Mouse (Mus musculus): ENCODE data around the gene Art4. TPM values are rescaled to one million over a fixed set of nuclear protein-coding genes. Genes with fewer than 3 reads are reported as not detected.

The Art4 gene
- total and polyA plus RNA-seq, 3 experiments = 0.50 to 0.60 TPM; not detected in 1

DNA sequence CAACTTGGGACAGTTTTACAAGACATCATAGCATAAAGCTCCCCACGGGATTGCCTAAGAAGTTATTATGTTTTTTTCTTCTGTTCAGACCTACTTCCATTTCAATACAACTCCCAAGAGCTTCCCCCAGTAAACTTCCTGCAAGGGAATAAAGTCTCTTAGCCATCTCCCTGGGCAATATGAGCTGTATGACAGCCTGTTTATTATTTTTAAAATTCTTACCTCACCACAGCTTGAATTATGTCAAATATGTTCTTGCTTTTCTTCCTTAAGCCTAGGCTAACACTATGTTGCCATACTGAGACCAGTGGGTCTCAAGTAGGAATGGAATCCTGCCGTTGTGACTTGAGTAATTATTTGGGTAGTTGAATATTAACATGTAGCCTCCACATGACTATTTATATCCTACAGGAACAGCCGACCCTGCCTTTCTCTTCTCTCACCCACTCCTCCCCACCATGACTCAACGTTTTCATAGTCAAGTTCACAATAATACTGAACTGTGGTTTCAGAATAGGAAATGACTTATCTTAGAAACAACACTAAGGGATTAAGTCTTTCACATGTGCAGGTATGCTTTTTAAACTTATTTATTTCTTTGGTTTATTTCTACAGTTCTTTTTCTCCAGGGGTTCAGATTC is 43.0 kb upstream of the Art4 start:
- Histone ChIP-seq H3K9me3 (replicated peaks; ENCODE audit: insufficient read depth, low read length) (no peaks in the 10 kb centered on the region), H3K79me2 (ENCODE audit: control insufficient read depth, insufficient read depth, low read length, poor library complexity) (no peaks in the 10 kb centered on the region), H3K9ac (ENCODE audit: control insufficient read depth, low read depth, low read length, poor library complexity, severe bottlenecking) (no peak overlapping the region), H3K36me3 (ENCODE audit: control insufficient read depth in 1 of 2, insufficient read depth in 2 of 2, low read length in 2 of 2) (peaks cover 0 to 19% of the 10 kb centered on the region in 2 experiments; a peak in 2 of 4 replicates), H3K4me1 (ENCODE audit: control insufficient read depth in 1 of 2, insufficient read depth in 2 of 2, low read length in 2 of 2) (peaks cover 3 to 19% of the 10 kb centered on the region in 2 experiments; a peak in 3 of 4 replicates), H3K27me3 (ENCODE audit: control insufficient read depth in 1 of 2, insufficient read depth in 2 of 2, low read length in 2 of 2) (no peaks in the 10 kb centered on the region), H3K4me3 (ENCODE audit: control insufficient read depth in 1 of 2, insufficient read depth in 1 of 2, low read depth in 2 of 2, low read length in 2 of 2) (no peak overlapping the region), H3K27ac (ENCODE audit: control insufficient read depth, low read depth, low read length) (peak overlapping the region; percentile 22; the same call in 1 of the 2 replicates)
- DNase-seq (ENCODE audit: low read depth, low spot score) = peak; percentile 71
- TF ChIP-seq TBP (IDR thresholded peaks at IDR 0.05; ENCODE audit: low read depth, low read length) (no peak), USF2 (IDR thresholded peaks at IDR 0.05; ENCODE audit: borderline replicate concordance in 1 of 2, insufficient read depth in 1 of 2, low read depth in 1 of 2, low read length in 2 of 2) (no peak), ELF1 (IDR thresholded peaks at IDR 0.05; ENCODE audit: low read depth, low read length) (no peak), MAFK (IDR thresholded peaks at IDR 0.05; ENCODE audit: borderline replicate concordance, low read depth, low read length) (no peak), CTCF (IDR thresholded peaks at IDR 0.05 in 2 of 3, conservative IDR thresholded peaks at IDR 0.05 in 1 of 3; ENCODE audit: control insufficient read depth in 1 of 3, insufficient read depth in 1 of 3, low read depth in 2 of 3, low read length in 3 of 3, poor library complexity in 1 of 3, severe bottlenecking in 1 of 3) (no peak), RCOR1 (IDR thresholded peaks at IDR 0.05; ENCODE audit: low read depth, low read length) (peak; percentile 14; the same call in 1 of the 2 replicates), BHLHE40 (IDR thresholded peaks at IDR 0.05; ENCODE audit: borderline replicate concordance, low read depth, low read length) (no peak), MAX (IDR thresholded peaks at IDR 0.05; ENCODE audit: low read length) (no peak), NELFE (IDR thresholded peaks at IDR 0.05; ENCODE audit: low read depth, low read length) (no peak), ZC3H11A (IDR thresholded peaks at IDR 0.05; ENCODE audit: low read depth, low read length) (no peak), TAL1 (IDR thresholded peaks at IDR 0.05; ENCODE audit: low read length) (no peak), TCF12 (IDR thresholded peaks at IDR 0.05; ENCODE audit: low read depth, low read length) (no peak), UBTF (IDR thresholded peaks at IDR 0.05; ENCODE audit: borderline replicate concordance, insufficient read depth, low read depth, low read length) (no peak), POLR2AphosphoS5 (IDR thresholded peaks at IDR 0.05; ENCODE audit: borderline replicate concordance, low read depth, low read length) (no peak), E2F4 (IDR thresholded peaks at IDR 0.05; ENCODE audit: borderline replicate concordance, low read depth, low read length) (no peak), POLR2A (IDR thresholded peaks at IDR 0.05; ENCODE audit: control insufficient read depth in 1 of 2, insufficient read depth in 1 of 2, low read depth in 1 of 2, low read length in 2 of 2, poor library complexity in 1 of 2) (no peak), MYC (IDR thresholded peaks at IDR 0.05; ENCODE audit: low read depth, low read length) (peak; percentile 56; the same call in 1 of the 2 replicates), SMC3 (IDR thresholded peaks at IDR 0.05; ENCODE audit: low read depth, low read length) (no peak), MXI1 (IDR thresholded peaks at IDR 0.05; ENCODE audit: low read depth, low read length) (no peak), HCFC1 (IDR thresholded peaks at IDR 0.05; ENCODE audit: low read depth, low read length) (no peak), JUND (IDR thresholded peaks at IDR 0.05; ENCODE audit: low read depth, low read length) (no peak), ETS1 (IDR thresholded peaks at IDR 0.05; ENCODE audit: low read depth, low read length) (peak; percentile 68), ZKSCAN1 (IDR thresholded peaks at IDR 0.05; ENCODE audit: low read depth, low read length) (no peak), EP300 (IDR thresholded peaks at IDR 0.05; ENCODE audit: low read depth in 1 of 2, low read length in 2 of 2) (peak; percentile 46 to 60), GATA1 (IDR thresholded peaks at IDR 0.05; ENCODE audit: low read depth, low read length) (0 out of 2 replicates have a peak, but pooled peaks have one; percentile 2)
